Mouse (Mus musculus) adrenal gland, postnatal 36 days (tissue): Measurements from ENCODE around the gene Slc38a2. TPM values are rescaled to one million over a fixed set of nuclear protein-coding genes. Genes with fewer than 3 reads are reported as not detected.
A peak's percentile ranks its signal among the peaks of the same experiment; 100 is the strongest.

ENCODE experiments used
- DNase-seq, 2 experiments: peaks; one replicate each; pipeline ENCODE4 v3.0.0; 2021; ENCODE audit warnings: mixed read lengths in 1 of 2
- total RNA-seq, 2 experiments: library from RNA; stranded (reverse); gene quantifications; 2 replicates each; pipeline ENCODE4 v1.2.3; 2021

Gene Slc38a2
- total RNA-seq, 2 experiments from 2014 or later, result 195 to 216 TPM

- no peak for DNase-seq
Observed at GRCm38 (mm10) chr15:96696486-96697284, 2.8 kb downstream of the Slc38a2 start.

- peak; percentile 46 to 72 for DNase-seq
Observed at GRCm38 (mm10) chr15:96695455-96696421, 3.8 kb downstream of the Slc38a2 start.

GRCm38 (mm10) chr15:96694988-96695387, 4.5 kb downstream of the Slc38a2 start:
- no peak for DNase-seq

GRCm38 (mm10) chr15:96693688-96694087, 5.8 kb downstream of the Slc38a2 start:
- DNase-seq, result peak in 1 of 2 experiments; percentile 40

GRCm38 (mm10) chr15:96692401-96692800, 7.1 kb downstream of the Slc38a2 start:
- DNase-seq, result no peak

GRCm38 (mm10) chr15:96691381-96691780, 8.1 kb downstream of the Slc38a2 start:
- DNase-seq, result no peak

DNA sequence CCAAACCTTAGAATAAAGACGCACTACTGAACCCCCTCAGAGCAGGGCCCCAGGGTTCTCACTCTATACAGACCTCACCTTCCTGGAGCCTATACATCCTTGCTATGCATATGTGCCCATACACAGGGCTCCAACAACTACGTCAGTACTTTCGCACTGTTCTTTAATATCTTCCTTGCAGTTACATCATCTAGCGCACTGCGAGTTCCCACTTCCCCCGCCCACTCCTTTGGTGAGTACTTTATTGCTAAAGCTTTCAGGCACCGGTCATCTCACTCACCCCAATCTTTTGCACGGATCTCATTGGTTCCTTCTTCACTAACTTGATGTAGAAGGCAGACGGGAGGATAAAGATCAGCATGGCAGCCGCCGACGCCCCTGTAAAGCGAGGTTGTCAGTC, 8.7 kb downstream of the Slc38a2 start:
- no peak for DNase-seq

- no peak for DNase-seq
Observed at GRCm38 (mm10) chr15:96689919-96690318, 9.6 kb downstream of the Slc38a2 start.

- no peak for DNase-seq
Observed at GRCm38 (mm10) chr15:96688784-96689318, 10.7 kb downstream of the Slc38a2 start.

DNA sequence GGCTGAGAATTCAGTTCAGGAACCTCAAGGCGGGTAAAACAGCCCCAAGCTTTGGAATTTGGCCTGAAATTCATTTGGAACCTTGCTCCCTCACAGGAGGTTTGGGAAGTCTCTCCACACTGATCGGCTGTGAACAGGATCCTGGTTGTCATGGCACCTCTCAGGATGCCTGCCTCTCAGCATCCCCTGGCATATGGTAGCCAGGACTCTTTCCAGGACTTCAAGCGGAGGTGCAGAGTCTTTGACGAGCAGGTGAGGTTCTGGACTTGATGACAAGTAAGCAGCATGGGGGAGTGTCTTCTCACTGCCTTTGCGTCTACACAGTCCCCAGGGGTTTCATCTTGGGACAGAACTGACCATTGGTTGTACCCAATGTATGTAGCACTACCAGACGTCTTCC, 11.5 kb downstream of the Slc38a2 start:
- no peak for DNase-seq

- no peak for DNase-seq
Observed at GRCm38 (mm10) chr15:96687366-96687765, 12.2 kb downstream of the Slc38a2 start.

- DNase-seq, result no peak
Observed at GRCm38 (mm10) chr15:96686201-96687159, 13.1 kb downstream of the Slc38a2 start.

GRCm38 (mm10) chr15:96685273-96685672, 14.3 kb downstream of the Slc38a2 start:
- no peak for DNase-seq

DNA sequence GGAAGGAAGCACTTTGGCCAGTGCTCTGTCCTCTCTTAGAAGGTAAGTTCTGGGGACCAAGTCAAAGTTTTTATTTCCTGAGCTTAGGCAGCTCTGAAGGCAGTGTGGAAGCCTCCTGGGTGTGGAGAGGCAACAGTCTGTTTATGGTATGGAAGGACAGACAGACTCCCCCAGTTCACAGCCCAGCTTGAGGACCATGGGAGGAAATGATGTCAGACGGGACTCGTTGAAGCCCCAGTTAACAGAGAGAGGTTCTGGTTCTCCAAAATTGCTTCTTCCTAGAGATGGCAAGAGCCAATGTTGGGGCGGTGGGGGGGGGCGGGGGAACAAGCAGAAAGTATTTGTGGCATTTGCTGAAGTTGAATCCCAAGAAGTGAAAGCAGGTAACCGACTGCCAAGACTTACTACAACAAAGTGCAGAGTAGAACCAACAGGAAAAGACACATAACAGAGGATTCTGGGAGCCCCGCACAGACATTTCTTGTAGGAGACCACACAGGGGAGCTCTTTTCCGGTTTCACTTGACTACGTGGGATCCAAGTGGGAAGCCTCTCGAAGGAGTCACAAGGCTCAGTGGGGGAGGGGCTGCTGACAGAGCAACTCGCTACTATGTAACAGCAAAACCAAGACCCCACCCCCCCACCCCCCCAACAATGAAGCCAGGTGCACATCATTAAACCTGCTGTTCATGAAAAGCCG, 15.2 kb downstream of the Slc38a2 start:
- peak in 1 of 2 experiments; percentile 64 for DNase-seq

GRCm38 (mm10) chr15:96678871-96679773, 20.4 kb downstream of the Slc38a2 start:
- no peak for DNase-seq

GRCm38 (mm10) chr15:96676518-96676917, 23.0 kb downstream of the Slc38a2 start:
- DNase-seq, result peak; percentile 75 to 76

GRCm38 (mm10) chr15:96675744-96676143, 23.8 kb downstream of the Slc38a2 start:
- no peak for DNase-seq

DNA sequence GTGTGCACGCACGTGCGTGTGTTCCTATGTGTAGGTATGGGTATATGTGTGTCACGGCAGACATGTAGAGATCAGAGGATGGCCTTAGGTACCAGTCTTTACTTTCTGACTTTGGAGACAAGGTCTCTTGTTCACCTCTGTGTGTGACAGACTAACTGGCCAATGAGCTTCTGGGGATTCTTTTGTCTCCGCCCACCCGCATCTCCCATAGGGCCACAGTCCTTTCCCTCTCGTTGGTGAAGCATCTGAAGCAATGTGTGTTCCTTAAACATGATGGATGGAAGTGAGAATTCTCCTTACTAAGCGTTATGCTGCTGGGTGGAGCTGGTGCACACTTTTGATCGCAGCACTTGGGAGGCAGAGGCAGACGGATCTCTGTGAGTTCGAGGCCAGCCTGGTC, 24.5 kb downstream of the Slc38a2 start:
- DNase-seq, result no peak

DNA sequence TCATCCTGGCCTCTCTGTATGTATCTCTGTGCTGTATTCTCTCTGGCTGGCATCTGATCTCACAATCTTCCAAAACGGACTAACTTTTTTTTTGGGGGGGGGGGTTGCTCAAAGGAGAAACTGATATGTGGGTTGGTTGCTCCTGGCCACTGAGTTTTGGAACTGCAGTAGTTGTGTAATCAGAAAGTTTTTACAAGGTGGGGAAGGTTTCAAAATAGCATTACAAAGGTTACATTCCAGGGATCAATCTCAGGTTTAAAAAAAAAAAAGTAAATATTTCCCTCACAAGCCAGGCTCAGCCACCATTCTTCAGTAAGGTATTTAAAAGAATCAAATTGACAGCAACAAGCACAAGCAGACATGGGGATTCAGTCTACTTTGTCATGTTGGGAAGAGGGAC, 25.4 kb downstream of the Slc38a2 start:
- no peak for DNase-seq

- DNase-seq, result no peak
Observed at GRCm38 (mm10) chr15:96669721-96670120, 29.8 kb downstream of the Slc38a2 start.
